Mouse (Mus musculus): ENCODE measurements around the gene Cbx8.
A peak's percentile ranks its signal among the peaks of the same experiment; 100 is the strongest.

Gene Cbx8

GRCm38 (mm10) chr11:119040600-119041324 is at the start of gene Cbx8:
Gene Cbx8, minus strand, starts transcription at chr11:119040969.
- peak; percentile 100 for DNase-seq (ENCODE audit: low read depth, low spot score)

DNA sequence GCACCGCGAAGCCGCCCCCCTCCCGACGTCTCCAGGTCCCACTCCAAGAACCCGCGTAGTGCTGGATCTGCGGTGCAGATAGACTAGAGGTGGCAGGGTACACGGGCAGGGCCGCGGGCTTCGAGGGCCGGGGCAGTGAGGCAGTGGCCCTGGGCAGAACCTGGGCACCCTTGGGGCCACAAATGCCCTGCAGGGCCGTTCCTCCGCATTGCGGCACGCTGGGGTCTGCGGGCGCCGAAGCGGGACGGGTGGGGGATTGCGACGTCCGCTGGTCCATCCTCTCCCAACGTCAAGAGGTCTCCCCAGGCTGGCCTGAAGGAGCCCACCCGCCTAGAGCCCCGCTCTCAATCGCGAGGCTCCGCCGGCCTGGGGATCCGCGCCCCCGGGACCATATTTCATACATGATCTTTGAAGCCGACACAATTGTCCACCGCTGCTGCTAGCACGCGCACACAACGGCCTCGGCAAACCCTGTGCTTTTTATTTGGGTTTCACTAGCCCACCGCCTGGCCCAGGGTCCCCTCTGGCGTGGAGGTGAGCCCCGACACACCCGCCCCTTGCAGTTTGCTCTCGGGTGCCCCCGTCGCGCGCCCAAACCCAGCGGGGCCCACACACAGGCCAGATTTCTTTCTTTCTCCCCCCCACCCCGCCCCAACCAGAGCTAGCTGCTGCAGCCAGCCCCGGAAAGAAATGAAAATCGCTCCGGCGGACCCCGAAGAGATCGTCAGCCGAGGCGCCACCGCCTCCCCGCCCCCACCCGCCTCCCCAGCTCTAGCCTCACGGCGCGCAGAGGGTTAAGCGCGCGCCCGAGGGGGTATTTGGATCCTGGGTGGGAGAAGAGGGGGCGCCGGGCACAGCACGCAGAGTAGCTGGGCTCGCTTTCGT is 49.5 kb upstream of the Cbx8 start:
- DNase-seq (ENCODE audit: low read depth, low spot score), result no peak

DNA sequence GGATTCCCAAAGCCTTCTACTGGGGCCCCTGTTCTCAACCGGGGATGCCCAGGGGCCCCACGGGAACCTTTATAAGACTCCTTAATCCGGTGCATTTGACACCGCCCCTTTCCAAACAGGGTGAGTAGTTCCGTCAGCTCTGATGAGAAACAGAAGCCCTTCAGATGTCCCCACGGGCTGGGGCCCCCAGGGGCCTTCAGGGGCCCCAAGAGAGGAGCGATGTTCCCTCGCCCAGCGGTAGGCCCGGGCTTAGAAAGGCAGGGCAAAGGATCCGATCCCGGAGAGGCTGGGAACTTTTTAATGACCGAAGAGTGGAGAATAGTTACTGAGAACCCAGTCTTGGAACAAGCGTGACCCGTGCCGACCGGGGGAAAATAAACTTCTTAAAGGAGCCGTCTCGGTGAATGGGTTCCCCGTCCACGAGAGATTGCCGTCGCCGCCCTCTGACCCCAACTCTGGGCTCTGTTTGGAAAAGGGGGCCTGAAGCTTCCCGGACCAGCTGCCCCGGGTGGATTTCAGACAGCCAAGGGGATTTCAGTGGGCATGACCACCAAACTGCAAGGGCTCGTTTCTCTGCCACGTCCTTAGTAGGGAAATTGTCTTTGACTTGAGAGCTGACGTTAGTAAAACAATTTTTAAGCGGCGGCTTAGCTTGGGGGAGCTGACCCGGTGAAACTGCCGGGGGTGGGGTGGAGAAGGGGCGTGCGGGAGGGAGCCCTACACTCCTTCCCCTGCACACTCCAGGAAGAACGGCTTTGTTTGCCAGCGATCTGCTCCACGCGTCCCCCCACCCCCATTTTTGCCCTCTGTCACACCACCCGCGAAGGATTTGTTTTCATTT is 48.7 kb upstream of the Cbx8 start:
- DNase-seq (ENCODE audit: low read depth, low spot score), result no peak

GRCm38 (mm10) chr11:119088391-119089234 is 47.8 kb upstream of the Cbx8 start:
- no peak for DNase-seq (ENCODE audit: low read depth, low spot score)

DNA sequence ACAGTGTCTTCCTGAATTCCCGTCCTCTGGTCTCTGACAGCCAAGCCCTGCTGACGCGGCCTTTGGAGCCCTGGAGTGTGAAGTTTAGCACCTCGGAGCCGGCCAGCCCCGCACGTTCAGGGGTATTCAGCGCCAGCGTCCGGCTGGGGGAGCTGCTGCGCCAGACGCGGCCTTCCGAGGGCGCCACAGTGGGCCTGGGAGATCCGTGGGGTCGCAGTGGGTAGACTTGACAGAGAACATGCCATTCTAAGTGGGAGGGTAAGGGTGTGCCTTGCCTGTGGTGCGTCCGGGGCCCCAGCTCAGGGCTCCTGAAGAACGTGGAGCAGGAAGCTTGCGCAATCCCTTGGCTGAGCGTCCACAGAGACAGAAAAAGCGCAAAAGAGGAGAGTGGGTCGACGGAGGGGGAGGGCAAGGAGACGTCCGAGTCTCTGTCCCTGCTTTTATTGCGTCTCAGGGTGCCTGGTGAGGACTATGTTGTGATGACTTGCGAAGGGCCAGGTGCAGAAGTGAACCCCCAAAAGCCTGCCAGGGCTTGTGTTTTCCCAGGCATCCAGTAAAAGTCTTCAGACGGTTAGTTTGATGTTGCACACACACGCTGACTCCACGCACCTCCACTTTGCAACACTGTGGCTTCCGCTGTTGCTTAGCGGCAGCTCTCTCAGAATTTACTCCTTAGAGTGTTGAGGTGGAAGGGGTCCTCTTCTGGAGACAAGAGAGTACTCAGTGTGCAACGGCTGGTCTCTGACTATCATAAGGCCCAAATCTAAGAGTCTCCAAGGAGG is 46.7 kb upstream of the Cbx8 start:
- DNase-seq (ENCODE audit: low read depth, low spot score), result no peak

GRCm38 (mm10) chr11:119086144-119086971 is 45.6 kb upstream of the Cbx8 start, which contains the start of gene Cbx4:
Gene Cbx4, minus strand, starts transcription at chr11:119086221.
- DNase-seq (ENCODE audit: low read depth, low spot score), result peak; percentile 95

DNA sequence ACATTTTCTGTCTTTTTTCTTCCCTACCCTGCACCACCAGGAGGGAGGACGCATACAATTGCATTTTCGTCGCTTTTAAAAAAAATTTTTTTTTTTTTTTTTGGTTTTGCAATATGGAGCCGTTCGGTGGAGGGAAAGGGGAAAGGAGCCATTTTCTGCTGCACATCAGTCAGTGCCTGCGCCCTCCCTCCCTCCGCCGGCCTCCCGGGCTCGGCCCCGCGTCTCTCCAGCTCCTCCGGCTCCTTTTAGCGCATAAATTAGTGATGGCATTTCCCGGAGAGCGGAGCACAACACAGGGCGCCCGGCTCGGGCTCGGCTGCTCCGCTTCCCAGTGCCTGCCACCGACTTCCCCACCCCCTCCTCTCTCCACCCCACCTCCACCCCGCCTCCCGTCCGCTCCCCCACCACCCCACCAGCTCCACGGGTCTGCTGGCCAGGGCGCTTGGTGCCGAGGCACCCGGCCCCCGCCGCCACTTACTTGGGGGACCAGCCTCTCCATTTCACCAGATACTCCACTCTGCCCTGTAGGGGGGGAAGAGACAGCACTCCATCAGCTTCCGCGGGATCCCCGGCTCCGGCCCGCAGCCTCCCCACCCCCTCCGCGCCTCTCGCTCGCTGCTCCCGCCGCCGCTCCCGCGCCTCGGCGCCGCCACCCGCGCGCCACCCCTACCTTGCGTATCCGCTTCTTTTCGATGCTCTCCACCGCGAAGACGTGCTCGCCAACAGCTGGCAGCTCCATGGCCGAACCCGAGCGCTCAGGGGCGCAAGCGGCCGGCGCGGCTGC is 44.7 kb upstream of the Cbx8 start:
- DNase-seq (ENCODE audit: low read depth, low spot score), result no peak

- no peak for DNase-seq (ENCODE audit: low read depth, low spot score)
Measured at GRCm38 (mm10) chr11:119084446-119085278, 43.9 kb upstream of the Cbx8 start.

DNA sequence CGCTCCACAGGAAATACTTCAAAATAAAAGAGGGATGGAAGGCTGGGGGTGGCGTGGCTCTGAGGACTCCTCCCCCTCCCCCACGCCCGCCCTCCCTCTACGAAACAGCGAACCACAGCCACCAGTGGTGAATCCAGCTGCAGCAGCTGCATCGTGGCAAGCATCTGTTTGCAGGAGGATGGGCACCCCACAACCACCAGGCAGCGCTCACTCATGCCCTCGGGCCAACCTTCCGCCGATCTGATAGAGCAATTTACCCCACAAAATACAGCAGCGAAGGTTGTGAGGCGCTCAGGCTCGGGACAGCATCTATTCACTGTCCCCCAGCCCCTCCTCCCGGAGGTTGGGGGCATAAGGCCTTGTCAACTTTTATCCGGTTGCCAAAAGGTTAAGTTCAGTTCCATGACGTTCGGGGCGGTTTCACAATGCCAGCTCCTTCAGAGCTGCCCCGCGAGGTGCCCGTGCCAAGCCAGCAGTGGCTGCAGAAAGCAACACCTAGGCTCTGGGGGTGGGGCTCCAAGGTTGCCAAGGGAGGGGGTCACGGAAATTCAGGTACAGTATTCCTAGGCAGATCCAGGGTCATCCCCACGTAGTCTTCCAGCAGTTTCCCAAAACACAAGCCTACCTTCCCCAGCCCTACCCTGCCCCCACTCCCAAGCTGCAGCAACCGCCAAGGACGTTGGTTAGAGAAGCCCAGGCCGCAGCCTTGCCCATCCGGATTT is 43.1 kb upstream of the Cbx8 start:
- DNase-seq (ENCODE audit: low read depth, low spot score), result no peak

DNA sequence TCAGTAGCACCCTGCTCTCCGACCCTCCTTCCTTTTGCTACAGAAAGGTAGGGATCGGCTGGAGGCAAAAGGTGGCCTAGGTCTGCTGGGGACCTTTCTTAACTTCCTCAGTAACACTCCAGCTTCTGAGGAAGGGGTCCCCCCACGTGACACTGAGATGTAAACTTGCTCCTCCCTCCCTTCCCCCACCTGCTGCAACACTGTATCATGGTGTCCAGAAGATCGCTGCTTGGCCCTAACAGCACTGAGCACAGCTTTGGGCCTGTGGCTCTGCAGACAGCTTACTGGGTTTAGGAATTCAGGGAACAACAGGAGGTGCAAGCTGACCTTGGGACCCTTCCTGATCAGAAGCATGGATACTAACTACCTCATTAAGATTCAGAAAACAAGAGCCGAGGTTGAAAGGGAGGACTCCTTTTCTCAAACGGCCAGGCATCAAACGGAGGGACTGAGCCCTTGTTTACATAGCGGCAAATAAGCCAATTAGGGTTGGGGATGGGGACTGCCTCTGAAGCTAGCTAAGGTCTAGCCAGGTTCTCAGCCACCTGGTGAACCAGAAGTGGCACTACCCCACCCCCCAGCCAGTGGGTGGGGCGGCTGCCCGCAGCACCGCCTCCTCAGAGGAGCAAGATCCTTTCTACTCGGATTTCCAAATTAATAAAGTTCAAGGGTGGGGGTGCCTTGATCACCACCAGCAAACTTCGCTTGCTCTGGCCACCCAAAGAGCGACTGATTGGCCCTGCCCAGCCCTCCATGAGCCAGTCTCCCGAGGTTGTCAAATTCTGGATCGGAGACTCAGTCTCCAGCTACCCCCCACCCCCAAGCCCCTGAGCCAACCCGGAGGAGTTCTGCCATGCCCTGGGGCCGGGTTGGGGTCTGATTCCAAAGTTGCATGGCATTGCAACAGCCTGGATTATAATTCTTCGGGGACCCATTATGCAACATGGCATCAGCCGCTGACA is 42.1 kb upstream of the Cbx8 start:
- no peak for DNase-seq (ENCODE audit: low read depth, low spot score)

- no peak for DNase-seq (ENCODE audit: low read depth, low spot score)
Measured at GRCm38 (mm10) chr11:119081839-119082637, 41.3 kb upstream of the Cbx8 start.

DNA sequence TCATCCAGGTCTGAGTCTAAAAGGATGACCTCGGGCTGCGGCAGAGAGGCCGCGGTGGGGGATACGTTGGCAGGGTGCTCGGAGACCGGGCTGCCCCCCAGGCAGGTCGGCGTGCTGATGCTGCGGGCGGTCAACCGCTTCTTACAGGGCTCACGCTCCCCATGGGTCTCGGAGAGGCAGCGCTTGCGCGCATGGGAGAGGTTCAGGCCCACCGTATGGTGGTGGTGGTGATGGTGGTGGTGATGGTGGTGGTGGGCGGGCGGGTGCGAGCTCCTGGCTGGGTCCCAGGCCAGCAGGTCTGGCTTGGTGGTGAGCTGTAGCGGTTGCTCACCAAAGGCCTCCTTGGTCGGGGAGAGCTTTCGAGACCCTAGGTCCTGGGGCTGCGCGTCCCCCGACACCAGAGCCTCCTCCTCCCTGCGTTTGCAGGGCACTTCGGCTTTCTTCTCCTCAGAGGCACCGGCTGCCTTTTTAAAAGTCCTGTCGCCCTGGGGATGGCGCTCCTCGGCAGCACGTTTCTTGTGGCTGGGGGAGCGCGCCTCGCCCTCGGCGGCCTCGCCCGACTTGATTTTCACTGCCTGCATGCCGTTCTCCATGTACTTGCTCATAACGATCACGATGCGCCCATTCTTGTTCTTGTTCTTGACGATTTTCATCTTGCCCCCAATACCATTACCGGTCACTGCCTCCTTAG is 40.5 kb upstream of the Cbx8 start:
- no peak for DNase-seq (ENCODE audit: low read depth, low spot score)

DNA sequence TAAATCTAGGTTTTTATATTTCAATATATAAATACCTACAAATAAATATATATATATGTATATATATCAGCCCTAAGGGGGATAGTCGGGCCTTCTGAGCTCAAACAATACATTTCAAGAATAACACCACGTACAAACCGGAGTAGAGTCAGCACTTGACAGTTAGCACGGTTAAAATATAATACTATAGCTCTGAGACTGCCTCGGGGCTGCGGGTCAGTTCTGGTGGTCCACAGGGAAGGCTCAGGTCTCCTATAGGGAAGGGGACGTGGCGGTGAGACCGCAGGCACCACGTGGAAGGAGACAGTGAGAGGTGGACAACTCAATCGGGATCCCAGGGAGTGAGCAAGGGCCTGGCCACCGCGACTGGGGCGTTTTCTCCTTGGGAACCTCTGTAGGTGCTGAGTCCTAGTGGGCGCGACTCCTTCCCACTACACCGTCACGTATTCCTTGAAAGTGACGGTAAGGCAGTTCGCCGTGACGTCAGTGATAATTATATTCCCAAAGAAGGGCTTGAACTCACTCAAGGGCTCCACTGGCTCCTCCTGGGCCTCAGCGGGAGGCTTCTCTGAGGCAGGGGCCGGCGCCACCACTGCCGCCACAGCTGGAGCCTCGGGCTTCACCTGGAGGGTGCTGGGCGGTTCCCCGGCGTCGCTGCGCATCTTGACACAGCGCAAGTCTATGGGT is 39.8 kb upstream of the Cbx8 start:
- DNase-seq (ENCODE audit: low read depth, low spot score), result no peak

DNA sequence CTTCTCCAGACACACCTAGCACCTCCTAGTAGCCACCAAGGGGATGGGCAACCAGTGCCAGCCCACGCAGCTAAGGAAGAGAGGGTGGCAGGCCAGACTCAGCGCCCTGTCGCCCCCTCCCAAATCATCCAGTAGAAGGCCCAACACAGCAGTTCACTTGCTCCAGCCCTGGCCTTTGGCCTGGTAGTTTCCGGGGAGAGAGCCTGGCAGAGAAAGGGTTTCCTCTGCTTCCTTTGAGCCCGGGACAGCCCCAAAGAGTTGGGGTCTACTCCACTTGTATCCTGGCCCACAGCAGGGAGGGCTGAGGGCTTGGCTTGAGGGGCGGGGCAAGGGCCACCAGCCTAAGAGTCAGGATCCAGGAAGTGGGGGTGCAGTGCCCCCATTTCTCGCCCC is 38.7 kb upstream of the Cbx8 start:
- DNase-seq (ENCODE audit: low read depth, low spot score), result no peak

All from forelimb bud, embryonic 11.5 days (tissue).